Mouse (Mus musculus): ENCODE results near the gene Pold1. TPM values are rescaled to one million over a fixed set of nuclear protein-coding genes. Genes with fewer than 3 reads are reported as not detected.

Pold1 gene
- polyA plus RNA-seq, 1 experiment from 2014 or later, result 84.3 TPM

GRCm38 (mm10) chr7:44586518-44586917 is 37.9 kb upstream of the Pold1 start:
- no peak overlapping the region for H3K27ac ChIP-seq (replicated peaks; ENCODE audit: low read depth, low read length)
- H3K4me2 ChIP-seq (ENCODE audit: low read depth, severe bottlenecking), result peak overlapping the region; percentile 32; the same call in 1 of the 2 replicates
- no peak overlapping the region for H3K4me3 ChIP-seq (ENCODE audit: low read depth, low read length)
- H3K9ac ChIP-seq (ENCODE audit: low read length), result no peak overlapping the region
- WGBS, result 14% methylated on average over 19 of the region's 19 CpGs
- H3K36me3 ChIP-seq (ENCODE audit: control insufficient read depth, insufficient read depth, low read length), result no peaks in the 10 kb centered on the region
- peaks cover 11% of the 10 kb centered on the region; the same call in 1 of the 2 replicates for H3K4me1 ChIP-seq (ENCODE audit: control insufficient read depth, insufficient read depth, low read length)
- H3K27me3 ChIP-seq (ENCODE audit: control insufficient read depth, insufficient read depth, low read length), result peaks cover 55% of the 10 kb centered on the region
- ATAC-seq (ENCODE audit: insufficient number of reproducible peaks, low FRiP score, low TSS enrichment, low read depth), result no peak
- DNase-seq (ENCODE audit: low spot score), result peak; percentile 34
- no peaks in the 10 kb centered on the region for H3K9me3 ChIP-seq (ENCODE audit: control insufficient read depth, low read length)

- 91% methylated on average over 6 of the region's 6 CpGs for WGBS
Measured at GRCm38 (mm10) chr7:44585606-44586005, 37.0 kb upstream of the Pold1 start.

GRCm38 (mm10) chr7:44584921-44585320 is 36.3 kb upstream of the Pold1 start:
- Histone ChIP-seq H3K36me3 (ENCODE audit: control insufficient read depth, insufficient read depth, low read length) (no peaks in the 10 kb centered on the region), H3K9me3 (ENCODE audit: control insufficient read depth, low read length) (no peaks in the 10 kb centered on the region), H3K9ac (ENCODE audit: low read length) (no peak overlapping the region), H3K4me2 (ENCODE audit: low read depth, severe bottlenecking) (no peak overlapping the region), H3K4me3 (ENCODE audit: low read depth, low read length) (no peak overlapping the region), H3K27me3 (ENCODE audit: control insufficient read depth, insufficient read depth, low read length) (peaks cover 45% of the 10 kb centered on the region), H3K4me1 (ENCODE audit: control insufficient read depth, insufficient read depth, low read length) (peaks cover 9% of the 10 kb centered on the region; the same call in 1 of the 2 replicates), H3K27ac (replicated peaks; ENCODE audit: low read depth, low read length) (no peak overlapping the region)
- WGBS, result 86% methylated on average over 6 of the region's 6 CpGs
- no peak for ATAC-seq (ENCODE audit: insufficient number of reproducible peaks, low FRiP score, low TSS enrichment, low read depth)
- DNase-seq (ENCODE audit: low spot score), result no peak

More at GRCm38 (mm10) chr7:44585606-44586005, 37.0 kb upstream of the Pold1 start:
- ATAC-seq (ENCODE audit: insufficient number of reproducible peaks, low FRiP score, low TSS enrichment, low read depth) (no peak), DNase-seq (ENCODE audit: low spot score) (no peak)
- H3K27ac ChIP-seq (replicated peaks; ENCODE audit: low read depth, low read length), result no peak overlapping the region
- no peaks in the 10 kb centered on the region for H3K36me3 ChIP-seq (ENCODE audit: control insufficient read depth, insufficient read depth, low read length)
- H3K9me3 ChIP-seq (ENCODE audit: control insufficient read depth, low read length), result no peaks in the 10 kb centered on the region
- no peak overlapping the region for H3K4me3 ChIP-seq (ENCODE audit: low read depth, low read length)
- H3K27me3 ChIP-seq (ENCODE audit: control insufficient read depth, insufficient read depth, low read length), result peaks cover 47% of the 10 kb centered on the region
- H3K4me1 ChIP-seq (ENCODE audit: control insufficient read depth, insufficient read depth, low read length), result peaks cover 9% of the 10 kb centered on the region; the same call in 1 of the 2 replicates
- H3K4me2 ChIP-seq (ENCODE audit: low read depth, severe bottlenecking), result no peak overlapping the region
- H3K9ac ChIP-seq (ENCODE audit: low read length), result no peak overlapping the region

GRCm38 (mm10) chr7:44584265-44584804 is 35.7 kb upstream of the Pold1 start:
- 79% methylated on average over 4 of the region's 4 CpGs for WGBS

GRCm38 (mm10) chr7:44583146-44583545 is 34.5 kb upstream of the Pold1 start:
- Histone ChIP-seq H3K27me3 (ENCODE audit: control insufficient read depth, insufficient read depth, low read length) (peaks cover 30% of the 10 kb centered on the region), H3K4me2 (ENCODE audit: low read depth, severe bottlenecking) (no peak overlapping the region), H3K4me1 (ENCODE audit: control insufficient read depth, insufficient read depth, low read length) (no peaks in the 10 kb centered on the region), H3K9ac (ENCODE audit: low read length) (no peak overlapping the region), H3K9me3 (ENCODE audit: control insufficient read depth, low read length) (no peaks in the 10 kb centered on the region), H3K27ac (replicated peaks; ENCODE audit: low read depth, low read length) (no peak overlapping the region), H3K36me3 (ENCODE audit: control insufficient read depth, insufficient read depth, low read length) (no peaks in the 10 kb centered on the region), H3K4me3 (ENCODE audit: low read depth, low read length) (no peak overlapping the region)
- ATAC-seq (ENCODE audit: insufficient number of reproducible peaks, low FRiP score, low TSS enrichment, low read depth) (no peak), DNase-seq (ENCODE audit: low spot score) (no peak)
- 76% methylated on average over 1 of the region's 1 CpGs for WGBS

More at GRCm38 (mm10) chr7:44584265-44584804, 35.7 kb upstream of the Pold1 start:
- Histone ChIP-seq H3K4me2 (ENCODE audit: low read depth, severe bottlenecking) (no peak overlapping the region), H3K4me1 (ENCODE audit: control insufficient read depth, insufficient read depth, low read length) (peaks cover 6% of the 10 kb centered on the region; the same call in 1 of the 2 replicates), H3K4me3 (ENCODE audit: low read depth, low read length) (no peak overlapping the region), H3K36me3 (ENCODE audit: control insufficient read depth, insufficient read depth, low read length) (no peaks in the 10 kb centered on the region), H3K9ac (ENCODE audit: low read length) (no peak overlapping the region), H3K9me3 (ENCODE audit: control insufficient read depth, low read length) (no peaks in the 10 kb centered on the region), H3K27ac (replicated peaks; ENCODE audit: low read depth, low read length) (no peak overlapping the region), H3K27me3 (ENCODE audit: control insufficient read depth, insufficient read depth, low read length) (peaks cover 40% of the 10 kb centered on the region)
- DNase-seq (ENCODE audit: low spot score) (no peak), ATAC-seq (ENCODE audit: insufficient number of reproducible peaks, low FRiP score, low TSS enrichment, low read depth) (no peak)

GRCm38 (mm10) chr7:44582709-44583108 is 34.1 kb upstream of the Pold1 start:
- DNase-seq (ENCODE audit: low spot score) (no peak), ATAC-seq (ENCODE audit: insufficient number of reproducible peaks, low FRiP score, low TSS enrichment, low read depth) (no peak)
- no peaks in the 10 kb centered on the region for H3K36me3 ChIP-seq (ENCODE audit: control insufficient read depth, insufficient read depth, low read length)
- 69% methylated on average over 5 of the region's 5 CpGs for WGBS
- no peak overlapping the region for H3K9ac ChIP-seq (ENCODE audit: low read length)
- H3K9me3 ChIP-seq (ENCODE audit: control insufficient read depth, low read length), result no peaks in the 10 kb centered on the region
- no peak overlapping the region for H3K4me2 ChIP-seq (ENCODE audit: low read depth, severe bottlenecking)
- H3K4me3 ChIP-seq (ENCODE audit: low read depth, low read length), result no peak overlapping the region
- H3K4me1 ChIP-seq (ENCODE audit: control insufficient read depth, insufficient read depth, low read length), result no peaks in the 10 kb centered on the region
- peaks cover 26% of the 10 kb centered on the region for H3K27me3 ChIP-seq (ENCODE audit: control insufficient read depth, insufficient read depth, low read length)
- H3K27ac ChIP-seq (replicated peaks; ENCODE audit: low read depth, low read length), result no peak overlapping the region

GRCm38 (mm10) chr7:44581637-44582036 is 33.0 kb upstream of the Pold1 start:
- ATAC-seq (ENCODE audit: insufficient number of reproducible peaks, low FRiP score, low TSS enrichment, low read depth) (no peak), DNase-seq (ENCODE audit: low spot score) (no peak)
- Histone ChIP-seq H3K4me1 (ENCODE audit: control insufficient read depth, insufficient read depth, low read length) (no peaks in the 10 kb centered on the region), H3K4me2 (ENCODE audit: low read depth, severe bottlenecking) (no peak overlapping the region), H3K36me3 (ENCODE audit: control insufficient read depth, insufficient read depth, low read length) (no peaks in the 10 kb centered on the region), H3K27ac (replicated peaks; ENCODE audit: low read depth, low read length) (no peak overlapping the region), H3K4me3 (ENCODE audit: low read depth, low read length) (no peak overlapping the region), H3K9ac (ENCODE audit: low read length) (no peak overlapping the region), H3K27me3 (ENCODE audit: control insufficient read depth, insufficient read depth, low read length) (peaks cover 16% of the 10 kb centered on the region), H3K9me3 (ENCODE audit: control insufficient read depth, low read length) (no peaks in the 10 kb centered on the region)
- WGBS, result 75% methylated on average over 6 of the region's 6 CpGs

GRCm38 (mm10) chr7:44576333-44576844 is 27.7 kb upstream of the Pold1 start:
- 48% methylated on average over 5 of the region's 5 CpGs for WGBS
- H3K27me3 ChIP-seq (ENCODE audit: control insufficient read depth, insufficient read depth, low read length), result no peaks in the 10 kb centered on the region

More at GRCm38 (mm10) chr7:44576333-44576844, 27.7 kb upstream of the Pold1 start:
- Histone ChIP-seq H3K27ac (replicated peaks; ENCODE audit: low read depth, low read length) (no peak overlapping the region), H3K4me1 (ENCODE audit: control insufficient read depth, insufficient read depth, low read length) (no peaks in the 10 kb centered on the region), H3K9me3 (ENCODE audit: control insufficient read depth, low read length) (no peaks in the 10 kb centered on the region), H3K4me2 (ENCODE audit: low read depth, severe bottlenecking) (no peak overlapping the region), H3K9ac (ENCODE audit: low read length) (no peak overlapping the region), H3K36me3 (ENCODE audit: control insufficient read depth, insufficient read depth, low read length) (no peaks in the 10 kb centered on the region), H3K4me3 (ENCODE audit: low read depth, low read length) (no peak overlapping the region)
- no peak for DNase-seq (ENCODE audit: low spot score)
- no peak for ATAC-seq (ENCODE audit: insufficient number of reproducible peaks, low FRiP score, low TSS enrichment, low read depth)
